Mouse (Mus musculus) forebrain, embryonic 13.5 days (tissue): ENCODE measurements around the gene 4930579G24Rik. TPM values are rescaled to one million over a fixed set of nuclear protein-coding genes. Genes with fewer than 3 reads are reported as not detected.

ENCODE experiments used
- ATAC-seq: fragments of 200-750 bp; cut with Nextera tagmentation; 2 replicates; pipeline ENCODE4 v1.8.0; 2017
- H3K27ac ChIP-seq: fragments of 300-500 bp; sonication (generic); 2 replicates; pipeline ENCODE4 v1.5.1; 2015; ENCODE audit warnings: inconsistent platforms, mild to moderate bottlenecking, moderate library complexity
- H3K27me3 ChIP-seq: fragments of 300-500 bp; sonication (generic); 2 replicates; pipeline ENCODE4 v1.6.1; 2015; ENCODE audit warnings: mild to moderate bottlenecking, inconsistent platforms
- H3K36me3 ChIP-seq: fragments of 300-500 bp; sonication (generic); 2 replicates; pipeline ENCODE4 v1.6.1; 2015; ENCODE audit warnings: mild to moderate bottlenecking, inconsistent platforms; ENCODE audit not compliant: poor library complexity, severe bottlenecking
- H3K4me1 ChIP-seq: fragments of 300-500 bp; sonication (generic); 2 replicates; pipeline ENCODE4 v1.6.1; 2015; ENCODE audit warnings: inconsistent platforms
- H3K4me2 ChIP-seq: fragments of 300-500 bp; sonication (generic); 2 replicates; pipeline ENCODE4 v1.6.1; 2015; ENCODE audit warnings: inconsistent platforms, mild to moderate bottlenecking, moderate library complexity
- H3K4me3 ChIP-seq: fragments of 300-500 bp; sonication (generic); 2 replicates; pipeline ENCODE4 v1.5.1; 2015; ENCODE audit warnings: mild to moderate bottlenecking, inconsistent platforms
- H3K9ac ChIP-seq: fragments of 300-500 bp; sonication (generic); 2 replicates; pipeline ENCODE4 v1.6.1; 2015; ENCODE audit warnings: mild to moderate bottlenecking, inconsistent platforms
- H3K9me3 ChIP-seq: fragments of 300-500 bp; sonication (generic); replicated peaks from 2 replicates; pipeline ENCODE4 v1.6.1; 2016; ENCODE audit warnings: inconsistent platforms
- WGBS: fragments of 180-500 bp; shearing (Covaris S2); methylation state at CpG from one replicate; pipeline ENCODE4 v1.1.7; 2015; 5-methylcytosine and 5-hydroxymethylcytosine counted together
- polyA plus RNA-seq: library from polyadenylated mRNA; unstranded; fragments of >200 nt; fragmentation: Nextera tagmentation; extraction: Ambion mirVana; gene quantifications from 2 replicates; pipeline ENCODE4 v1.2.1, GENCODE M21; 2015

The 4930579G24Rik gene
- polyA plus RNA-seq: 15.0 and 15.2 TPM in 2 replicates

GRCm38 (mm10) chr3:79628561-79629415, at the start of gene 4930579G24Rik:
TSS of gene 4930579G24Rik (plus strand) at chr3:79629079.
- WGBS: under 1% methylated on average over 60 of the region's 60 CpGs
- peak; percentile 99 for ATAC-seq
- peak within 1 kb of the TSS; percentile 80 for H3K27ac ChIP-seq

GRCm38 (mm10) chr3:79579891-79580575, 48.8 kb upstream of the 4930579G24Rik start:
- no peak for ATAC-seq
- no peaks in the 10 kb centered on the region for H3K36me3 ChIP-seq
- H3K27ac ChIP-seq: no peak overlapping the region
- no peak overlapping the region for H3K4me3 ChIP-seq
- no peak overlapping the region for H3K9ac ChIP-seq
- peaks cover 16% of the 10 kb centered on the region for H3K4me1 ChIP-seq
- no peaks in the 10 kb centered on the region for H3K9me3 ChIP-seq
- 86% methylated on average over 5 of the region's 5 CpGs for WGBS
- no peak overlapping the region for H3K4me2 ChIP-seq
- no peaks in the 10 kb centered on the region for H3K27me3 ChIP-seq

More at GRCm38 (mm10) chr3:79628561-79629415, at the start of gene 4930579G24Rik:
- H3K4me1 ChIP-seq: peaks cover 16% of the 10 kb centered on the region
- H3K9me3 ChIP-seq: peaks cover 6% of the 10 kb centered on the region; the same call in 1 of the 2 replicates
- peak within 1 kb of the TSS; percentile 83 for H3K9ac ChIP-seq
- H3K4me3 ChIP-seq: peak within 1 kb of the TSS; percentile 68
- no peaks in the 10 kb centered on the region for H3K27me3 ChIP-seq
- H3K4me2 ChIP-seq: peak within 1 kb of the TSS; percentile 76
- H3K36me3 ChIP-seq: peaks cover 26% of the 10 kb centered on the region

- no peaks in the 10 kb centered on the region for H3K36me3 ChIP-seq
- WGBS: 2% methylated on average over 6 of the region's 6 CpGs
- H3K9ac ChIP-seq: no peak overlapping the region
- H3K4me1 ChIP-seq: peaks cover 5% of the 10 kb centered on the region
- no peak overlapping the region for H3K4me3 ChIP-seq
- 0 out of 2 replicates have a peak, but pooled peaks cover 2% of the 10 kb centered on the region for H3K27me3 ChIP-seq
- no peak overlapping the region for H3K27ac ChIP-seq
- H3K4me2 ChIP-seq: peak overlapping the region; percentile 17; the same call in 1 of the 2 replicates
- no peaks in the 10 kb centered on the region for H3K9me3 ChIP-seq
- peak; percentile 82 for ATAC-seq
Measured at GRCm38 (mm10) chr3:79586804-79587203, 42.1 kb upstream of the 4930579G24Rik start.

- 88% methylated on average over 2 of the region's 2 CpGs for WGBS
- 0 out of 2 replicates have a peak, but pooled peaks cover 2% of the 10 kb centered on the region for H3K27me3 ChIP-seq
Measured at GRCm38 (mm10) chr3:79589671-79590070, 39.2 kb upstream of the 4930579G24Rik start.

GRCm38 (mm10) chr3:79590863-79591792, 37.8 kb upstream of the 4930579G24Rik start, which contains the start of gene Ppid:
TSS of gene Ppid (plus strand) at chr3:79591342.
- H3K9ac ChIP-seq: peak within 1 kb of the TSS; percentile 86
- H3K4me3 ChIP-seq: peak within 1 kb of the TSS; percentile 86
- peak; percentile 90 for ATAC-seq
- H3K36me3 ChIP-seq: peaks cover 23% of the 10 kb centered on the region
- peak within 1 kb of the TSS; percentile 78 for H3K27ac ChIP-seq
- H3K4me1 ChIP-seq: peaks cover 20% of the 10 kb centered on the region
- whole genome bisulfite sequencing: 5% methylated on average over 54 of the region's 63 CpGs
- H3K27me3 ChIP-seq: 0 out of 2 replicates have a peak, but pooled peaks cover 2% of the 10 kb centered on the region
- H3K4me2 ChIP-seq: peak within 1 kb of the TSS; percentile 84
- H3K9me3 ChIP-seq: no peaks in the 10 kb centered on the region

More at GRCm38 (mm10) chr3:79589671-79590070, 39.2 kb upstream of the 4930579G24Rik start:
- Histone ChIP-seq H3K9me3 (no peaks in the 10 kb centered on the region), H3K36me3 (peaks cover 10% of the 10 kb centered on the region), H3K4me1 (peaks cover 20% of the 10 kb centered on the region), H3K9ac (no peak overlapping the region), H3K27ac (no peak overlapping the region), H3K4me3 (no peak overlapping the region), H3K4me2 (no peak overlapping the region)
- ATAC-seq: no peak

GRCm38 (mm10) chr3:79591793-79592471, 36.9 kb upstream of the 4930579G24Rik start:
- Histone ChIP-seq H3K4me1 (peaks cover 19% of the 10 kb centered on the region), H3K9me3 (no peaks in the 10 kb centered on the region), H3K27ac (peak overlapping the region; percentile 78), H3K4me2 (peak overlapping the region; percentile 84), H3K9ac (peak overlapping the region; percentile 86), H3K36me3 (peaks cover 30% of the 10 kb centered on the region), H3K4me3 (peak overlapping the region; percentile 86), H3K27me3 (0 out of 2 replicates have a peak, but pooled peaks cover 2% of the 10 kb centered on the region)
- ATAC-seq: peak; percentile 17; the same call in 1 of the 2 replicates
- WGBS: 6% methylated on average over 15 of the region's 15 CpGs

- no peak for ATAC-seq
- Histone ChIP-seq H3K9me3 (no peaks in the 10 kb centered on the region), H3K4me2 (no peak overlapping the region), H3K27ac (no peak overlapping the region), H3K9ac (no peak overlapping the region), H3K36me3 (peaks cover 59% of the 10 kb centered on the region), H3K4me1 (peaks cover 17% of the 10 kb centered on the region), H3K4me3 (no peak overlapping the region), H3K27me3 (no peaks in the 10 kb centered on the region)
- 97% methylated on average over 7 of the region's 7 CpGs for WGBS
Measured at GRCm38 (mm10) chr3:79595468-79595867, 33.4 kb upstream of the 4930579G24Rik start.

- no peak overlapping the region for H3K27ac ChIP-seq
- WGBS: 92% methylated on average over 2 of the region's 2 CpGs
- no peaks in the 10 kb centered on the region for H3K4me1 ChIP-seq
- no peak overlapping the region for H3K9ac ChIP-seq
- peaks cover 66% of the 10 kb centered on the region for H3K36me3 ChIP-seq
- no peak for ATAC-seq
- H3K4me2 ChIP-seq: no peak overlapping the region
- no peak overlapping the region for H3K4me3 ChIP-seq
- no peaks in the 10 kb centered on the region; the same call in 1 of the 2 replicates for H3K9me3 ChIP-seq
- H3K27me3 ChIP-seq: no peaks in the 10 kb centered on the region
Measured at GRCm38 (mm10) chr3:79609886-79610285, 19.0 kb upstream of the 4930579G24Rik start.

GRCm38 (mm10) chr3:79627484-79628181, 1.2 kb upstream of the 4930579G24Rik start:
- Histone ChIP-seq H3K4me3 (peak overlapping the region; percentile 68), H3K27ac (no peak overlapping the region), H3K9ac (peak overlapping the region; percentile 75; the same call in 1 of the 2 replicates), H3K4me2 (peak overlapping the region; percentile 76), H3K36me3 (peaks cover 17% of the 10 kb centered on the region), H3K27me3 (no peaks in the 10 kb centered on the region), H3K9me3 (no peaks in the 10 kb centered on the region), H3K4me1 (peaks cover 16% of the 10 kb centered on the region)
- WGBS: 30% methylated on average over 10 of the region's 10 CpGs
- no peak for ATAC-seq

- Histone ChIP-seq H3K9me3 (peaks cover 4% of the 10 kb centered on the region; the same call in 1 of the 2 replicates), H3K4me3 (peak overlapping the region; percentile 68), H3K27me3 (no peaks in the 10 kb centered on the region), H3K4me2 (peak overlapping the region; percentile 76), H3K9ac (peak overlapping the region; percentile 75), H3K27ac (peak overlapping the region; percentile 59; the same call in 1 of the 2 replicates), H3K36me3 (peaks cover 19% of the 10 kb centered on the region), H3K4me1 (peaks cover 16% of the 10 kb centered on the region)
- under 1% methylated on average over 9 of the region's 9 CpGs for WGBS
- no peak for ATAC-seq
Measured at GRCm38 (mm10) chr3:79628182-79628560, 708 bp upstream of the 4930579G24Rik start.
